Mouse (Mus musculus): ENCODE measurements at regions not wholly inside any gene's neighbourhood (a gene's known extent, or its start where the extent isn't known, plus 50 kb on each side); places are given as distances from the start of the nearest gene placed in this dataset.

DNA sequence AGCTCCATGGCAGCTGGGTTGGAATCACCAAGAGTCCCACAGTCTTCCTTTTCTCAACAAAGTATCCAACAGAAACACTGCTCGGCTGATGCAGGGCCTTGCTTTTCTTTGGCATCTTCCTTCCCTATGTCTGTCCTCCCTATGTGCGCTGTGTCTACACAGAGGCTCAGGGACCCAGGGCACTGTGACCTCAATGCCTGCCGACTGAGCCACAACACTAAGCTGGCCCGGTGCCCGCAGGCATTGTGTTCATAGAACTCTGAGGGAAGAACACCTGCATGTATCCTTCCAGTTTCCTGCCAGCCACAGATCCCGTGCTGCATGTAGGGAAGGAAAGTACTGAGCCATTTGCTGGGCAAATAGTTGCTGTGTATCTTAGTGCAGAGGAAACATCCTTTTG, 109.2 kb downstream of the Ets2 start:
- no peaks in the 10 kb centered on the region for H3K9me3 ChIP-seq (ENCODE audit: control insufficient read depth, low read length)
- no peak overlapping the region for H3K27ac ChIP-seq
- H3K27me3 ChIP-seq (ENCODE audit: control insufficient read depth, insufficient read depth, low read length) = no peaks in the 10 kb centered on the region
- H3K4me3 ChIP-seq (replicated peaks; ENCODE audit: low read length) = no peak overlapping the region
- no peak for ATAC-seq (ENCODE audit: low FRiP score)
- no peak for DNase-seq (ENCODE audit: low spot score)
- H3K36me3 ChIP-seq (replicated peaks; ENCODE audit: control insufficient read depth, insufficient read depth) = no peaks in the 10 kb centered on the region
- no peak overlapping the region for H3K9ac ChIP-seq
- H3K4me1 ChIP-seq (replicated peaks; ENCODE audit: control insufficient read depth, insufficient read depth, low read length) = no peaks in the 10 kb centered on the region
- 66% methylated on average over 6 of the region's 6 CpGs for WGBS
- H3K4me2 ChIP-seq (replicated peaks) = no peak overlapping the region

DNA sequence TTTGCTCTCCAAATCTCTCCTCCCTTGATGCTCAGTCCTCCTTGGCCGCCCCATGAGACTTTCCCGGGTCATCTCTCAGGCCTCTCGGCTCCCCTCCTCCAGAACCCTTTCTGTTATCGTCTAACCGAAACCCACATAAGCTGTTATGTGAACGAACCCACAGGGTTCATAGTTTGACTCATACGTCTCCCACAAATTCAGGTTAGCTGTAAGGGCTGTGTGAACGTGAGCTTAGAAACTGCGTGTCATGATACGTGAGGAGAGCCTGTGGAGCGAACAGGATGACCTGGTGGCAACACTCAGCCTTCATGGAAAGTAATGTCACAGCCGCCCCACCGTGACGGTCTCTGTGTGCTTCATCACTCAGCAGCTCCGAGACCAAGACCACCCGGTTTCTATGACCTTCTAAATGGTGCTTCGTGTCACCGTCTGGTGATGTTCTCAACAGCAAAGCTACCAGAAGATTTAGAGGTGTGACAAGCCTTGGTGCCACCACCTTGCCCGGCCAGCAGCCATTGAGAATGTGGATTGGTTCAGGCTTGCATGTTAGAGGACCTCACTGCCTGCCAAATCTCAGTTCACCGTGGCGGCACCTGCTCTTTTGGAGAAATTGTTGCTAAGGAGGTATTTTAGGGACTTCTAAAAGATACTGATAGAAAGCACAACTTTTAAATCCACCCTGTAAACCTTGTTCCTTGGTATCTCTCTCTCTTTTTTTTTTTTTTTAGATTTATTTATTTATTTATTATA, 107.4 kb downstream of the Ets2 start:
- H3K4me1 ChIP-seq (replicated peaks; ENCODE audit: control insufficient read depth, insufficient read depth, low read length) = no peaks in the 10 kb centered on the region
- no peaks in the 10 kb centered on the region for H3K36me3 ChIP-seq (replicated peaks; ENCODE audit: control insufficient read depth, insufficient read depth)
- H3K9me3 ChIP-seq (ENCODE audit: control insufficient read depth, low read length) = no peaks in the 10 kb centered on the region
- H3K4me3 ChIP-seq (replicated peaks; ENCODE audit: low read length) = no peak overlapping the region
- DNase-seq (ENCODE audit: low spot score) (no peak), ATAC-seq (ENCODE audit: low FRiP score) (no peak)
- H3K4me2 ChIP-seq (replicated peaks) = no peak overlapping the region
- WGBS = 95% methylated on average over 21 of the region's 21 CpGs
- no peak overlapping the region for H3K9ac ChIP-seq
- no peak overlapping the region for H3K27ac ChIP-seq
- no peaks in the 10 kb centered on the region for H3K27me3 ChIP-seq (ENCODE audit: control insufficient read depth, insufficient read depth, low read length)

DNA sequence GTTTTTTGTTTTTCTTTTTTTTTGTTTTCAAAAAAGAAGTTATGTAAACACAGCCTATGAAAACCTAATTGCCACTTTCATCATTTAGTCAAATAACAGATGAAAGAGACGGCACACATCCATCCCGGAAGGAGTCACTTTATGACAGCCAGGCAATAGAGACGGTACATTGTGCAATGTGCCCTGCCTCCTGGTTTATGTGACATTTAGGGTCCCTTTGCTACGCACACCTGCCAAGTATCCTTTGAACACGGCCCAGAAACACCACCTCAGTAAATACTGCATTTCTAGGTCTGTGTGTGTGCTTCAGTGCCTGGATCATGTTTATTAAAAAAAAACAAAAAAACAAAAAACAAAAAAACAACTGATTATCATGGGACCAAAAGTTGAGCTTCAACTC, 104.6 kb downstream of the Ets2 start:
- no peak for DNase-seq (ENCODE audit: low spot score)
- 88% methylated on average over 5 of the region's 5 CpGs for WGBS
- no peaks in the 10 kb centered on the region for H3K27me3 ChIP-seq (ENCODE audit: control insufficient read depth, insufficient read depth, low read length)
- no peak for ATAC-seq (ENCODE audit: low FRiP score)
- H3K36me3 ChIP-seq (replicated peaks; ENCODE audit: control insufficient read depth, insufficient read depth) = no peaks in the 10 kb centered on the region
- no peak overlapping the region for H3K4me3 ChIP-seq (replicated peaks; ENCODE audit: low read length)
- 0 out of 2 replicates have a peak, but pooled peaks cover 5% of the 10 kb centered on the region for H3K4me1 ChIP-seq (replicated peaks; ENCODE audit: control insufficient read depth, insufficient read depth, low read length)
- no peaks in the 10 kb centered on the region for H3K9me3 ChIP-seq (ENCODE audit: control insufficient read depth, low read length)
- H3K27ac ChIP-seq = no peak overlapping the region
- H3K9ac ChIP-seq = no peak overlapping the region
- no peak overlapping the region for H3K4me2 ChIP-seq (replicated peaks)

DNA sequence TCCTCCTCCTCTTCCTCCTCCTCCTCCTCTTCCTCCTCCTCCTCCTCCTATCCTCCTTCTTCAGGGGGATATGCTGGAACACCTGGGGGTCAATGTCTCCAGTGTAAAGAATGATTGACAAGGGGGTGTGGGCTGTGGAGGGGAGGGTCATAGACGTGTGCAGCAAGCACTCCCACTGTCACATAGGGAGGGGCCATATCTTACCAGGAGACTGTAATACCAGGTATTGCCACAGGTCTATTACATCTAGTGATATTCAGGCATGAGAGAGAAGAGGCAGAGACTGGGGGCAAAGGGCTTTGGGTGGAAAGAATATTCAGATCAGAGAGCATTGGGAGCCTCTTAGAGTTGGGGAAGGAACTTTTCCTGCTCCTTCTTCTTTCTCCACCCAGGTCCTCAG, 102.3 kb downstream of the Ets2 start:
- Histone ChIP-seq H3K9ac (no peak overlapping the region), H3K36me3 (replicated peaks; ENCODE audit: control insufficient read depth, insufficient read depth) (no peaks in the 10 kb centered on the region), H3K27ac (no peak overlapping the region), H3K4me2 (replicated peaks) (no peak overlapping the region), H3K27me3 (ENCODE audit: control insufficient read depth, insufficient read depth, low read length) (no peaks in the 10 kb centered on the region), H3K9me3 (ENCODE audit: control insufficient read depth, low read length) (no peaks in the 10 kb centered on the region), H3K4me3 (replicated peaks; ENCODE audit: low read length) (no peak overlapping the region), H3K4me1 (replicated peaks; ENCODE audit: control insufficient read depth, insufficient read depth, low read length) (0 out of 2 replicates have a peak, but pooled peaks cover 7% of the 10 kb centered on the region)
- WGBS = 24% methylated on average over 1 of the region's 1 CpGs
- no peak for ATAC-seq (ENCODE audit: low FRiP score)
- no peak for DNase-seq (ENCODE audit: low spot score)

DNA sequence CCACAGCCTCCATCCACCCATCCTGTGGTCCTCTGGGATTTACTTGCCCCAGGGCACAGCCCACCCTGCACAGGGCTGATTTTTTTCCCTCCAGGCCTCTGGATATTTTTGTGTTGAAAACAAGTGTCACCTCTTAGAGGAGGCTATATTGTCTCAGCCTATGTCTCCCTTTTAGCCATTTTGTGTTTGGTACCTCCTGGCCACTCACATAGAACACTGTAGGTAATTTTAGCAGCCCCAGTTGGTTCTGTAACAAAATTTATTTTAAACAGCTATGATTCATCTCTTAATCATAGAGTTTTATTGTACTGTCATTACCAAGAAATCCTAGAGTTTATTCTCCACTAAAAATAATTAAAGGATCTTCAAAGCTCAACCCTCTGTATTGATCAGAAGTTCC, 100.8 kb downstream of the Ets2 start:
- ATAC-seq (ENCODE audit: low FRiP score) = no peak
- no peak for DNase-seq (ENCODE audit: low spot score)
- Histone ChIP-seq H3K27ac (no peak overlapping the region), H3K4me2 (replicated peaks) (no peak overlapping the region), H3K4me3 (replicated peaks; ENCODE audit: low read length) (no peak overlapping the region), H3K9ac (no peak overlapping the region), H3K4me1 (replicated peaks; ENCODE audit: control insufficient read depth, insufficient read depth, low read length) (peaks cover 12% of the 10 kb centered on the region), H3K27me3 (ENCODE audit: control insufficient read depth, insufficient read depth, low read length) (no peaks in the 10 kb centered on the region), H3K36me3 (replicated peaks; ENCODE audit: control insufficient read depth, insufficient read depth) (no peaks in the 10 kb centered on the region), H3K9me3 (ENCODE audit: control insufficient read depth, low read length) (no peaks in the 10 kb centered on the region)

DNA sequence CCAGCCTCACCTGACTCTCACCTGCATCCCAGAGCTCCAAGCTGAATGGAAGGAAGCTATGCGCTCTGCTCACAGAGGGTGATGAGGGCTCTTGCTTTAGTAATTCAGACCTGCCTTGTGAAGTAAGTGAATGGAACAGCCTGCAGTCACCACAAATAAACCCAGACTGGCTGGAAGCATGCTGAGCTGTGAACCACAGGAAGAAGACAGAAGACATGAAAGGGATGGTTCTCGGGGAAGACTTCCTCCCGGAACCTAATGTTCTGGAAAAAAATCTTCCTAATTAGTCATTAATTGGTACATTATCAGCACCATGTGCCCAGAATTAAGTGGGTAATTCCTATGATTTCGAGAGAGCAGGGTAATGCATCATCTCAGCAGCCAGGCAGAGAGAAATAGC, 100.3 kb downstream of the Ets2 start:
- no peak overlapping the region for H3K27ac ChIP-seq
- no peak overlapping the region for H3K9ac ChIP-seq
- H3K9me3 ChIP-seq (ENCODE audit: control insufficient read depth, low read length) = no peaks in the 10 kb centered on the region
- H3K36me3 ChIP-seq (replicated peaks; ENCODE audit: control insufficient read depth, insufficient read depth) = no peaks in the 10 kb centered on the region
- no peak overlapping the region for H3K4me3 ChIP-seq (replicated peaks; ENCODE audit: low read length)
- peak; percentile 41 for DNase-seq (ENCODE audit: low spot score)
- H3K4me1 ChIP-seq (replicated peaks; ENCODE audit: control insufficient read depth, insufficient read depth, low read length) = peaks cover 12% of the 10 kb centered on the region
- ATAC-seq (ENCODE audit: low FRiP score) = peak; percentile 40; the same call in 1 of the 2 replicates
- 59% methylated on average over 4 of the region's 4 CpGs for WGBS
- H3K4me2 ChIP-seq (replicated peaks) = no peak overlapping the region
- H3K27me3 ChIP-seq (ENCODE audit: control insufficient read depth, insufficient read depth, low read length) = no peaks in the 10 kb centered on the region

DNA sequence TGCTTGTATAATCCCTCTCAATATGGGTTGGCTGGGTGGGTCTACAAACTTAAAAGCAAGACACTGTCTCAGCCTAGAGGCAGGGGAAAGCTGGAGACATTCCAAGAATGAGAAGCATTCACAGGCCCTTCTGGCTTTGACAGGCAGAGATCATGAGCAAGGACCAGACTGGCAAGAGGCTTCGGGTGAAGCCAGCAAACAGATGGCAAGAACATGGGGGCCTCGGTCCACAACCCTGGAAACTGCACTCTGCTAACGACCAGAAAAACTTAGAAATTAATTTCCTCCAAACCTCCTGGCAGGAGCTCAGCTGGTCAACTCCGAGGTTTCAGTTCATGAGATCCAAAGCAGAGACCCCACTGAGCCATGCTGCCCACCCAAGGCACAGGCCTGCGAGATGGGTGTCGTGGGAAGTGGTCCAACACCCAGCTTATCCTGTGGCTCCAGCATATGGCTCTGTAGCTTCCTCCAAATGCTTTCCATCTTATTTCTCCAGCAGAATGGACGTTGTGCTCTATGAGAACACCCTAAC, 99.1 kb downstream of the Ets2 start:
- H3K9me3 ChIP-seq (ENCODE audit: control insufficient read depth, low read length) = no peaks in the 10 kb centered on the region
- ATAC-seq (ENCODE audit: low FRiP score) (no peak), DNase-seq (ENCODE audit: low spot score) (no peak)
- peaks cover 12% of the 10 kb centered on the region for H3K4me1 ChIP-seq (replicated peaks; ENCODE audit: control insufficient read depth, insufficient read depth, low read length)
- no peak overlapping the region for H3K27ac ChIP-seq
- no peak overlapping the region for H3K9ac ChIP-seq
- H3K4me2 ChIP-seq (replicated peaks) = no peak overlapping the region
- H3K36me3 ChIP-seq (replicated peaks; ENCODE audit: control insufficient read depth, insufficient read depth) = no peaks in the 10 kb centered on the region
- WGBS = 76% methylated on average over 7 of the region's 7 CpGs
- H3K27me3 ChIP-seq (ENCODE audit: control insufficient read depth, insufficient read depth, low read length) = no peaks in the 10 kb centered on the region
- no peak overlapping the region for H3K4me3 ChIP-seq (replicated peaks; ENCODE audit: low read length)

DNA sequence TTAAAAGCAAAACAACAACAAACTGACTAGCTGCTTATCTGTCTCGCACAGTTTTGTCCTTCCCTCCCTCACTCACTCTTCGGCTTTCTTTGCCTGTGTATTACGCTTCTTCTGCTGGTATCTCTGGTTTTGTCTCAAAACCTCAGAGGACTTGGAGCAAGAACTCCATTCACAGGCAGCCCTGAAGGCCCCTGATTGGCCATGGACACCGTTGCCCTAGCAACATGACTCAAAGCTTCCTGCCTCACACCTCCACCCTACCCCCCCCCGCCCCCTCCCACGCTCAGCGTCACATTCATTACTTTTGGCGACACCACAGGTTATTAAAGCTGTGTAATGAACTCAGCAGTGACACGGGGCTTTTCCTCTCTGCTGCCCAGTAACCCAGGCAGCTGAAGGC, 96.7 kb downstream of the Ets2 start:
- 45% methylated on average over 9 of the region's 9 CpGs for WGBS
- ATAC-seq (ENCODE audit: low FRiP score) = no peak
- no peak overlapping the region for H3K9ac ChIP-seq
- no peak overlapping the region for H3K4me3 ChIP-seq (replicated peaks; ENCODE audit: low read length)
- DNase-seq (ENCODE audit: low spot score) = no peak
- H3K9me3 ChIP-seq (ENCODE audit: control insufficient read depth, low read length) = no peaks in the 10 kb centered on the region
- H3K27me3 ChIP-seq (ENCODE audit: control insufficient read depth, insufficient read depth, low read length) = no peaks in the 10 kb centered on the region
- peaks cover 12% of the 10 kb centered on the region for H3K4me1 ChIP-seq (replicated peaks; ENCODE audit: control insufficient read depth, insufficient read depth, low read length)
- no peak overlapping the region for H3K27ac ChIP-seq
- H3K36me3 ChIP-seq (replicated peaks; ENCODE audit: control insufficient read depth, insufficient read depth) = no peaks in the 10 kb centered on the region
- no peak overlapping the region for H3K4me2 ChIP-seq (replicated peaks)

DNA sequence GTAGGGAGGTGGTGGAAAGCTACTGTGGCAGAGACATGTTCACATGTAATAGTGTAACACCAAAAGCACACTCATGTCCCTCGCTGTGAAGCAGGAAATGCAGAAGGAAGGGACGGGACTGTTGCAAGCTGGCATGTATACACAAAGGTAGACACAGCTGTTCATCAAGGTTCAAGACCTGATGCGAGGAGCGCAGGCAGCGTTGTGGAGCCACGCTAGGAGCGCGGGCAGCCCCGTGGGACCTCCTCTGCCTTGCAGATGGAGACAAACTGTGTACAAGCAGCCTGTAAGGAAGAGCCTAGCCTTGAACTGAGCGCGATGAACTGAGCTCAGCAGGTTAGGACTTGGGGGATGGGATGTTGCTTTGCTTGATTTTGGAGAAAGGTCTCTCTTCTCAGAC, 96.2 kb downstream of the Ets2 start:
- Histone ChIP-seq H3K9me3 (ENCODE audit: control insufficient read depth, low read length) (no peaks in the 10 kb centered on the region), H3K4me1 (replicated peaks; ENCODE audit: control insufficient read depth, insufficient read depth, low read length) (peaks cover 12% of the 10 kb centered on the region), H3K9ac (no peak overlapping the region), H3K27me3 (ENCODE audit: control insufficient read depth, insufficient read depth, low read length) (no peaks in the 10 kb centered on the region), H3K4me2 (replicated peaks) (no peak overlapping the region), H3K4me3 (replicated peaks; ENCODE audit: low read length) (no peak overlapping the region), H3K36me3 (replicated peaks; ENCODE audit: control insufficient read depth, insufficient read depth) (no peaks in the 10 kb centered on the region), H3K27ac (no peak overlapping the region)
- ATAC-seq (ENCODE audit: low FRiP score) = no peak
- DNase-seq (ENCODE audit: low spot score) = no peak
- WGBS = 73% methylated on average over 11 of the region's 11 CpGs

DNA sequence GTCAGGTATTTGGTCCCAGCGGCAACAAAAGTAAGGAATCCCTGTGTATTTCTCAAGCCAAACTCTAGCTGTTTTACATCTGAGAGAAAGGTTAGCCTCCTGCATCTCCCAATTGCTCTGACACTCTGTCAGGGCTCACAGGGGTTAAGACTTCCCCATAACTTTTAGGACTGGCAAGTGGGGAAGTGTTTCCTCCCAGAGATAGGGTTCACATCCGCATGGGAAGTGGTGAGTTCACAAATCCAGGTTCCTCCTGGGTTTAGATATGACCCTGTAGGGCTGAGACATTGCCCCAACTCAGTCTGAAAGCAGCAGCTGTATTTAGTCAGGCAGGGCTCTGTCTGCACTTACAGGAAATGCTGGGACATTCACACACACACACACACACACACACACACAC, 95.3 kb downstream of the Ets2 start:
- H3K4me3 ChIP-seq (replicated peaks; ENCODE audit: low read length) = no peak overlapping the region
- no peak overlapping the region for H3K4me2 ChIP-seq (replicated peaks)
- H3K4me1 ChIP-seq (replicated peaks; ENCODE audit: control insufficient read depth, insufficient read depth, low read length) = peaks cover 12% of the 10 kb centered on the region
- no peaks in the 10 kb centered on the region for H3K36me3 ChIP-seq (replicated peaks; ENCODE audit: control insufficient read depth, insufficient read depth)
- WGBS = 89% methylated on average over 2 of the region's 2 CpGs
- H3K27ac ChIP-seq = no peak overlapping the region
- no peaks in the 10 kb centered on the region for H3K27me3 ChIP-seq (ENCODE audit: control insufficient read depth, insufficient read depth, low read length)
- H3K9me3 ChIP-seq (ENCODE audit: control insufficient read depth, low read length) = no peaks in the 10 kb centered on the region
- DNase-seq (ENCODE audit: low spot score) (no peak), ATAC-seq (ENCODE audit: low FRiP score) (no peak)
- no peak overlapping the region for H3K9ac ChIP-seq

All from hindbrain, embryonic 14.5 days (tissue).